Mouse (Mus musculus) bone marrow, adult 2 months (tissue): ENCODE measurements around the gene Lrrtm3.

Experiments used
- CTCF ChIP-seq: fragments of 200-500 bp; IDR thresholded peaks from 2 replicates; pipeline ENCODE4 v1.5.1; 2011; ENCODE audit warnings: low read length, control low read depth; ENCODE audit not compliant: control insufficient read depth, insufficient read depth
- POLR2A ChIP-seq: fragments of 200-500 bp; IDR thresholded peaks from 2 replicates; pipeline ENCODE4 v1.6.1; 2011; ENCODE audit warnings: low read depth, mild to moderate bottlenecking, control low read depth, low read length, borderline replicate concordance; ENCODE audit not compliant: control insufficient read depth

DNA sequence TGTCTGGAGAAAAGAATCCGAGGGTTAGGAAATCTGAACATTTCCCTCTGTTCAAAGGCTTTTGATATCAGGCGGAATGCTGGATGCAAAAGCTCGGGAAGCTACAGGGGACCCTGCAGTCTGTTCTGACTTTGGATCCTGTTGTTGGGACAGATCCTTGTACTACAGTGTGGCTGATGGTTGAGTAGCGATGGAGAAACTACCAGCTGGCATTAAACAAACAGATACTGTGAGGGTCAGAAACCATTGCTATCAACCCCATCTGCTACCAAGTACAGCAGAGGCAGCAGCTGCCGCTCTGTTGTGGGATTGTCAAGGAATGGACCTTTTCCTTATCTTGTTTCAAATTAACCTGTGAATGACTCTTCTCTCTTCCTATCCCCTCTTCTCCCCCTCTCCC lies 156.1 kb downstream of the Lrrtm3 start:
- TF ChIP-seq CTCF (no peak), POLR2A (no peak)
